Mouse (Mus musculus) embryonic fibroblast, embryonic 13.5 days (primary cell): Measurements from ENCODE around the gene Actl7a.

Experiments used
- CTCF ChIP-seq: IDR thresholded peaks from 2 replicates; pipeline ENCODE4 v1.5.1; 2011; ENCODE audit warnings: mild to moderate bottlenecking, control low read depth, low read length, moderate library complexity, borderline replicate concordance; ENCODE audit not compliant: insufficient read depth
- POLR2A ChIP-seq: IDR thresholded peaks from 2 replicates; pipeline ENCODE4 v1.6.1; 2011; ENCODE audit warnings: low read depth, mild to moderate bottlenecking, control low read depth, low read length, moderate library complexity

DNA sequence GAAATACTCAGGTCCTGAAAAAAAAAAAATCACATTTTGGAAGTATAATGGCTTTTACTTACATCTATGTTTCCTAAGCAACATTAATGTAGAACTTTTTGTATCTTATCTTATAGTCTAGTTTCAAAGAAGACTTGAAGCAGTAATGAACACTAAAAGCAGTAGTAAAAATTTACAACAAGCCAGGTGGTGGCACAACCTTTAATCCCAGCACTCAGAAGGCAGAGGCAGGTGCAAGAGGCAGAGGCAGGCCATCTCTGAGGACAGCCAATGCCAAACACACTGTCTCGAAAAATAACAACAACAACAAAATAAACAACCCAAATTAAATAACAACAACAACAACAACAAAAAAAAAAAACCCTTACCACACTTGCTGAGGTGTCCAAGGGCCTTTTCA is 27.9 kb downstream of the Actl7a start:
- TF ChIP-seq CTCF (no peak), POLR2A (no peak)
